Mouse (Mus musculus) urinary bladder, adult 18-20 months (tissue): Measurements from ENCODE around the gene Pigv.
A peak's percentile ranks its signal among the peaks of the same experiment; 100 is the strongest.
"Not testable (repeated sequence)": the region's sequence is repeated elsewhere in the genome, so short reads cannot be mapped to it uniquely, and the experiment has no call there.

Experiments used
- DNase-seq, 2 experiments: peaks; one replicate each; pipeline ENCODE4 v3.0.0; 2022; ENCODE audit warnings: low spot score in 2 of 2, mixed read lengths in 2 of 2

Gene Pigv

DNA sequence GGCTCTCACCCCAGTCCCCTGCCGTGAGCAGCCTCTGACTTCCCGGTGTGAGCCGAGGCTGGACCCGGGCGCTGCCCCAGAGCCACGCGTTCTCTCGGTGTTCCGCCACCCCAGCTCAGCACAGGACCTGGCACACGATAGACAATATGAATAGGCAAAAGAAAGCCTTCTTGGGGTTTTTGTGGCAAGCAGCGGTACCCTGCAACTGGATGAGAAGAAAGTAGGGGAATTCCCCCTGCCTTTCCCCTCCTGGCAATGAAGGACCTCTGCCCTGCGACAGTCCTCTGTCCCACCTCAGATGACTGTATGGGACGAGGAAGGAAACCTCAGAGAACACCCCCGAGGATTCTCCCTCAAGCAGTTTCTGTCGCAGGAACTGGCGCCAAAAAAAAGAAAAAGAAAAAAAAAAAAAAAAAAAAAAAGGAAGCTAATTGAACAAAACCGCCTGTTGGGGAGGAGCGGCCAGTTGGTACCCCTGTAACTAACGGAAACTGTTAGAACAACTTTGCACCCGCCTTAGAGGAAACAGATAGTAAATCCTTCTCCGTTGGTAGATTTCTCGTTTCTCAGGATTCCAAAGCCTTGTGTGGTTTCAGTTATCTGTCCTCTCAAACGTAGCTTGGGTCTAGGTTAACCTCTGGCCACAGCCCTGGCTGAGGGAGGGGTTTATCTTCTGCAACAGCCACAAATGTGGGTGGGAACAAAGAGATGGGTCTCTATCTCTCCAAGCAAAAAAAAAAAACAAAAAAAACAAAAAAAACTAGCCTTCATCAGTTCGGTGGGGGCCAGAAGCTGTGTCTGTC is 599 bp upstream of the Pigv start:
- peak in 1 of 2 experiments; percentile 22 for DNase-seq

GRCm38 (mm10) chr4:133671184-133671880 is 1.1 kb downstream of the Pigv start:
- peak; percentile 70 to 77 for DNase-seq

DNA sequence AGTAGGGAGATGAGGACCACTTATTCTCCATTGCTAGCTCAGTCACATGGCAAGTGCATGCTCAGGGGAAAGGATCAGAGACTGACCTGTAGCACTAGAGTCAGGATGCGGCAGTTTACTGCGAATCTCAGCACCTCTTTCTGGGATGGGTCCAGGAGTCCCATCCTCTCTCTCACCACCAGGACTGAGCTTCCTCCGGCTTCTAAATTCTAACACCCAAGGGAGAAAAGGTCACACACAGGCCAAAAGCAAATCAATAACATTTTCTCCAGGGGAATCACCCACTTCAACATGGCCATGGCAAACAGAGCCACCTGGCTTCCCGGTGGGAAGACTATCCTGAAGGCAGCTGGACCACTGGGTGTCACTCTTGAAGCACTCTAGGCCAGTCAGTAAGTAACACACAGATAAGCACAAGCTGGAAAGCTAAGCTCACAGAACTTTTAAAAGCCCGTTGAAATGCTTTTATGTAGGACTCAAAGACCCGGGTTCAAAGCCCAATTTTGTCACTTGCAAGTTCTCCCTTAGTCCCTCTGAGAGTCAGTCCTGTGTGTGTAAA is 2.7 kb downstream of the Pigv start:
- no peak for DNase-seq

GRCm38 (mm10) chr4:133668537-133668936 is 3.9 kb downstream of the Pigv start:
- no peak for DNase-seq

GRCm38 (mm10) chr4:133666199-133666598 is 6.2 kb downstream of the Pigv start:
- DNase-seq: no peak

DNA sequence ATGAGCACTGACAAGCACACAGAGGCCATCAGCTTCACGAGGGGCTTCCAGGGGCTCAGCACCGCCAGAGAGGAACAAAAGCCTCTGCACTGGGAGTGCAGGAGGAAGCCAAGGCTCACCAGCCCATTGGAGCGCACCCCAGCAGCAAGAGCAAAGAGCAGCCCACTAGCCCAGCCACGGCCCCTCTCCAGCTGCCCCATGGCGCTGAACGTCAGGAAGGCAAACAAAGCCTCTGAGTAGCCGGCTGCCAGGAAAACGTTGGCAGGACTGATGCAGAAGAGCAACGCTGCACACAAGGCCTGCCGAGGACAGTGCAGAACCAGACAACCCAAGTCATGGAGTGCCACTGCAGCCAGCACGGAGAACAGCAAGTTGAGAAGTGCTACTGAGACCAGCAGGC is 7.3 kb downstream of the Pigv start:
- no peak for DNase-seq

- DNase-seq: no peak
These were observed 9.5 kb downstream of the Pigv start for GRCm38 (mm10) chr4:133662945-133663344.

GRCm38 (mm10) chr4:133662421-133662820 is 10.0 kb downstream of the Pigv start:
- DNase-seq: no peak

DNA sequence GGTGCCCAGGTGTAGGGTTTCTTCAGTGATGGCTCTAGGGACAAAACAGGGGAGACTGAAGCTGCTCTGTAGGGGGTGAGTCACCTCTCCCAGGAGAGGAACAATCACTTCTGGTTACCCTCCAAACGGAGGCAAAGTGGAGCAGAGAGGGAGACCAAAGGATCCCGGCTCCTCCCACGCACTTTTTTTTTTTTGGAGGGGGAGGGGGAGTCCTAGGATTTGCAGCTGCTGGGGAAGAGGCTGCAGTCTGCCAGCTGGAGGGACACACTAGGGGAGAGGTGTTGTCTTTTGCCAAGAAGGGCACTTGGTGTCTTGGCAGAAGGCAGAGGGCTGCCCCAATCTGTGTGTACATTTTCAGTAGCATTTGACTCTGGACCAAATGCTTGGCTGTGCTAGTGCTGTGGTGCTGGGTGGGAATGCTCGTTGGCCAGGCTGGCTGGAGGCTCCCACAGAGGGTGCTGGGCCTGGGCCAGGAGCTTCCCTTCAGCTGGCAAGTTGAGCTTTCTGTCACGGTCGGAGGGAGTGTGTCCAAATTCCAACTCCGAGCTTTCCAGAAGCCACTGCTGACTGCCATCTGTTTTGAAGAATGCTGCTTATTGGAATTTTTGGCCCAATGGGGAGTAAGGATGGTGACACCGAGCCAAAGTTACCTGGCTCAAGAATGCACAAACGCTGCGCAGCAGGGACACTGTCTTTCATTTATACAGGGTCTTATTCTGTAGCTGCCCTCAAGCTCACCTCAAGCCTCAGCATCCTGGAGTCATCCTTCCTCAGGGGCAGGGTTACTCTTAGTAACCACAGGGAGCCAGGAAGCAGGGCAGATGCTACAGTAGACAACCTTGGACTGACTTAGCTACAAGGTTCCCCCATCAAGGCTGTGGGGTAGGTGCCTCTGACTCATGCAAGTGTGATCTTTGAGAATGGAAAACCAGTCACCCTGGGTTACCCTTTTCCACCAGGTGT is 12.0 kb downstream of the Pigv start:
- DNase-seq: peak; percentile 45 to 60

DNA sequence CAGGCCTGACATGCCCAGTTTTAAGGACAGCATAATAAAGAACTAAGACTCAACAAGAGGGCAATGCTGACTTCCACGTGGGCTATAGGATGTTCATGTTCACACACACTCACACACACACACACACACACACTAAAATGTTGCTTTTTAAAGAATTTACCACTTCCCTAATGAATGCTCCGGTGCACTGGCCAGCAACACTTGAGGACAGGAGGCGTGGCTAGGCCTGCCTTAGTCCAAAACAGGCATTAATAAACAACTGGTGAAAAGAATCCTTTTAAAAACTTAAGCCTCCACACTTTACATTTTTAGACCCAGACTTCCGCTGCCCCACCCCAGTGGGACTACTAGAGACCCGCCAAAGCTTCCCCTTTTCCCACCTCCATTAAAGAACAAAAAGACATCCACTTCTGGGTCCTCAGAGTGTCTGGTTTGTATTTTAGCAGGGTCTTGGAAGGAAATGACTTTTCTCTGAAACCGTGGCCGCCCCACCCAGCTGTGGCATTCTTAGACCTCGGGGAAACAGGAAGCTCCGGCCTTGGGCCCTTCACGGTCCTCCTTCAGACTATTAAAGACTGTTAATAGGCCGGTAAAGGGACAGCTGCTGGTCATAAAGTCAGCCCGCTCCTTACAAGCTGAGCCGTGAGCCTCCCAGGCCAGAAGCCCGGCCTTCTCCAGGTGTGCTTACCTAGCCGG is 12.8 kb downstream of the Pigv start:
- DNase-seq: peak in 1 of 2 experiments; percentile 27

DNA sequence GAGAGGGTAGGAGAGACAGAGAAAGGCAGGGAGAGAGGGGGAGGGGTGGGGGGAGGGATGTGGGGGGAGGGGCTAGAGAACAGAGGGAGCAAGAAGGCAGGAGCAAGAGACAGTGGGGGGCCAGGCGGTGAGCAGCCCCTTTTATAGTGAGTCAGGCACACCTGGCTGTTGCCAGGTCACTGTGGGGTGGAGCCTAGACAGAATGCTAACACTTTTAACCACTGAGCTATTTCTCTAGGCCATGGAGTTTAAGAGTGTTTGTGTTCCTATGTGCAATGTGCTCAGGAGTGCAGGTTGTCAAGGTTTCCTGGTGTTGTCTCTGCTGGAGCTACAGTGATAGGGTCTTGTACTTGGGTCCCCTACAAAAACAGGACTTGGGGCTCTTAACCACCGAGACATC is 13.7 kb downstream of the Pigv start:
- DNase-seq: no peak

DNA sequence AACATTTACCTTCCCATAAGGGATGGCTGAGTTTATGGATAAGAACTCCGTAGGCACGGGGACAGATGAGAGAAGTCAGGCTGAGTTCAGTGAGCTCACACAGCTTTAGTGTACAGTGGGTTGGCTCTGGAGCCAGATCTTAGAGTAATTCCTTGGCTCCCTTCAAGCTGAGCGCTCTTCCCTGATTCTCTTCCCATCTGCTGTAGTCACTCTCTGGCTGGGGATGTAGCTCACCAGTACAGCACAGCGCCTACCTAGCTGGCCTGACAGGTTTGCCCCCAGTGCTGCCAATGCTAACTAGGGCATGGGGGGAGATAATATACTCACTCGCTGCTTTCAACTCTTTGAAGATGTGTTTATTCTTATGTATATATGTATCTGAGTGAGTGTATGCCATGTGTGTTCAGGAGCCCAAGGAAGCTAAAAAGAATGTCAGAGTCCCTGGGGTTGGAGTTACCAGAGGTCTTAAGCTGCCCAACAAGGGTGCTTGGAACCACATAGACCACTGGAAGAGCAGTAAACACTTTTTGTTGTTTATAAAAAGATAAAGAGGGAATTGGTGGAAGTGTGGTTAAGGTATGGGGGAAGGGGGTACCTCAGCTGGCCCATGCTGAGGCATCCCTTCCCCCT is 14.5 kb downstream of the Pigv start:
- no peak for DNase-seq

DNA sequence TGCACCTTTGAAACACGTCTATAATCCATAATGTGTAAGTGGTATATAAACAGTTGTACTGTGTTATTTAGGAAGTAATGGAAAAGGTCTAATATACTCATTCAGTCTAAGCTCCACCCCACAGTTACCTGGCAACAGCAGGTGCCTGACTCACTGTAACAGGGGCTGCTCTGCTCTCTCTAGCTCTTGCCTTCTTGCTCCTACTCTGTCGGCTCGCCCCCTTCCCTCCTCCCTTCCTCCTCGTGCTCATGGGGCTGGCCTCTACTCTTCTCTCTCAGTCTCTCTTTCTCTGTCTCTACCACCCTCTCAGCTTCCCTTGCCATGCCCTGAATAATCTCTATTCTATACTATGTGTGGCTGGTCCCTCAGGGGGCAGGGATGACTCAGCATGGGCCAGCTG is 15.4 kb downstream of the Pigv start:
- DNase-seq: no peak

DNA sequence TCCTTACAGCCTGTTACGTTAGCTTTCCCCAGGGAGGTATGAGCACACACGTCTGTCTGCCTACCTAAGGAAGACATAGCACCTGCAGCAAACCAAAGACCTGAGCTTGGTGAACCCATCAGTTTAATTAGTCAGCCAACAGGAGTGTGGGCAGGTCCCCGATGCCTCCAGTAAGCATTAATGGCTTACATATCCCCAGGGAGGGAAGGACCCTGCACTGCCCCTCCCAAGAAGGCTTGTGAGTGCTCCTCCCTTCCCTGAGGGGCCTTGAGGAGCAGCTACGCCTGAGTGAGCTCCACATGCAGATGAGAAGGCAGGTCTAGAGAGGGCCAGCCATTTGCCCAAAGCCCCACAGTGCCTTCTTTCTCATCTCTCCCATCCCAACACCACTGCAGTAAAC is 16.2 kb downstream of the Pigv start:
- no peak for DNase-seq

DNA sequence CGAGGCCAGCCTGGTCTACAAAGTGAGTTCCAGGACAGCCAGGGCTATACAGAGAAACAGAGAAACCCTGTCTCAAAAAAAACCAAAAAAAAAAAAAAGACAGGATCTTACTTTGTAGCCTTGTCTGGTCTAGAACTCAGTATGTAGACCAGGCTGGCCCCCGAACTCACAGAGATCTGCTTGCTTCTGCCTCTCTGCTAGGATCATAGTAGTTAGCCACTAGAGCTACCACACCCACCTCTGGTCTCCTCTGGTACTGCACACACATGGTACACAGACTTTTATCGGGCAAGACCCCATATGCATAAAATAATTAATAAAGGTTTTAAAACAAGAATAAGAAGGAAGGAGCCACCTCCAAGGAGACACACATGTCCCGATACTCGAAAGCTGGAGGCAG is 18.4 kb downstream of the Pigv start:
- not testable (repeated sequence) for DNase-seq

DNA sequence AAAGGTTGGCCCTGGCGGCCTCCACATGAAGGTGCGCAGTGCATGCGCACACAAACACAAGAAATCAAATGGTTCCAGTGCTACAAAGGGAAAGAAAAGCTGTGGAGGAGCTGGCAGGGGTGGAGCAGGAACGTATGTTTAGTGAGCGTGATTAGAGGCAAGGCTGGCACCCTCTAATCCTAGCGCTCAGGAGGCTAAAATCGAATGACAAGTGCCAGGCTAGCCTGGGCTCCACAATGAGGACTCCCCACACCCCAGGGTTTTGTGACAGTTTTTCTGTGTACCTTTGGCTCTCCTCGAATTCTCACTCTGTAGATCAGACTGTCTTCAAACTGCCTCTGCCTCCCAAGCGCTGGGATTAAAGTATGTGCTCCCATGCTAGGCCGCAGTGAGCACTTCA is 19.7 kb downstream of the Pigv start:
- DNase-seq: no peak

GRCm38 (mm10) chr4:133651986-133652385 is 20.5 kb downstream of the Pigv start:
- DNase-seq: no peak

DNA sequence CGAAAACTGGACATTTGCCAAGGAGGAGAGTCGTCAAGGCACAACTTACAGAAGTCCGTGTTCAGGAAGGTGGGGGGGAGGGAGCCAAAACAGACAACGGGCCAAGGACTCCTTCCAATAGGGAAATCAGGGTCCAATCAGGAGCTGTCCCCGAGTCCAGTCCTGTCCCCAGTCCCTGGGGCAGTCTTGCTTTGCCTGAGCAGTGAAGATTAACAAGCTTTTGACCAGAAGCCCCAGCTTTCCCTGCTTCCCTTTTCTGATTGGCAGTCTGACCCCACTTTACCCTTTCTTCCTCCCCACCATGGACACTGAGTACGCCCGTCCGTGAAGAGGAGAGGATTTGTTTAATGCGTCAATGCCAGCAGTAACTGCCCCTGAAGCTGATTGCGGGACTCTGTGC is 21.0 kb downstream of the Pigv start:
- DNase-seq: no peak

DNA sequence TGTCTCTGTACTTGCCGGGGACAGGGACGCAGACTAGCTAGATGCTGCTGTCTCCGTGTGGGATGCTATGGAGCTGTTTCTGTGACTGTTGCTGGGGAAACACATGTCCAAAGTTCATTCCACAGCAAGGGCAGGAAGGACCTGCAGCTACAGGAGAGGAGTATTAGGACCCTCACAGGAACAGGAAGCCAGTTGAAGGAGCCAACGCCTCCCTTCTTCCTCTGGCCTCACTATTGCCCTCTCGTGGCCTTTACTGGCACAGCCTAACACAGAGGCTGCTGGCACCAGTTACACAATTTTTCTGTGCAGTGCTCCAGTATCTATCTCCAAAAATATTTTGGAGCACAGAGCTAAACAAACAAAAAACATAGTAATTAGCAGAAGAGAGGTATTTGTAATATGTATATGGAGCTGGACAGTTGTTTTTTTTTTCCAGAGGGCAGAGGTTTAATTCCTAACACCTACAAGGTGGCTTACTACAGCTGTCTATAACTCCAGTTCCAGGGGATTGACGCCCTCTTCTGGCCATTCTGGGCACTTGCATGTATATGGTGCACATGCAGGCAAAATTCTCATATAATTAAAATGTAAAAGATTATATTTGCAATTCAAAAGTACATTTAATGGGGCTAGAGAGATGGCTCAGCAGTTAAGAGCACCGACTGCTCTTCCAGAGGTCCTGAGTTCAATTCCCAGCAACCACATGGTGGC is 22.3 kb downstream of the Pigv start, which contains the start of gene Zdhhc18:
Zdhhc18 (minus strand) TSS at position 166 of the 711 bp plus-strand sequence.
- DNase-seq: peak; percentile 53 to 57

DNA sequence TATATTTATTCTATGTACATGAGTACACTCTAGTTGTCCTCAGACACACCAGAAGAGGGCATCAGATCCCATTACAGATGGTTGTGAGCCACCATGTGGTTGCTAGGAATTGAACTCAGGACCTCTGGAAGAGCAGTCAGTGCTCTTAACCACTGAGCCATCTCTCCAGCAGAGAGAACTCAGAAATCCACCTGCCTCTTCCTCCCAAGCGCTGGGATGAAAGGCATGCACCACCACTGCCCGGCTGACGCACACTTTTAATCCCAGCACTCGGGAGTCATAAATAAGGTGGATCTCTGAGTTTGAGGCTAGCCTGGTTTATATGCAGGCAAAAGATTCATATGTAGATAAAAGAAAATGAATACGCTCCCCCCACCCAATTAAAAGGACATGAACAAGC is 23.0 kb downstream of the Pigv start:
- not testable (repeated sequence) for DNase-seq
